Mouse (Mus musculus) T-helper 2 cell (primary cell): ENCODE data around the gene Nudt17.
"Not testable (repeated sequence)": the region's sequence is repeated elsewhere in the genome, so short reads cannot be mapped to it uniquely, and the experiment has no call there.

Experiments used
- in situ Hi-C: fragments of 300-600 bp; cut with MboI, MseI; formaldehyde crosslinking; loops from one replicate; pipeline ENCODE4 v1.15.1; 2025; ENCODE audit warnings: high pct_unique_total_duplicates

The Nudt17 gene

DNA sequence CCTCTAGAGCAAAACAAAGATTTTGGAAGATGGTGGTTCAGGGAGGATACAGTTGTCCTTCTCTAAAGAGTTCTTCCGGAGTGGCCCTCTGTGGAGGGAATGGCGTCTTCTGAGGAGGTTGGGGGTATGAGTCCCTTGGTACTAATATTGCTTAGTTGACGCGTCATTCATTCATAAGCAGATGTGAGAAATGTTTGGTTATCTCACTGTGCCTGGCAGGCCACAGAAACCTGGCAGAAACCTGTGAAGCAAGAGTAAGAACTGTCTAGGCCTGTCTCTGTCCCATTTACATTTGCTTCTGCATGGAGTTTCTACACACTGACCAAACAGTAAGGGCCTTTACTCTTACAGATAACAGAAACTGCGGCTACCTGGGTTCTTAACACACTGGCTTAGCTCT, 36.8 kb downstream of the Nudt17 start:
- in situ Hi-C loops: no loop called here

DNA sequence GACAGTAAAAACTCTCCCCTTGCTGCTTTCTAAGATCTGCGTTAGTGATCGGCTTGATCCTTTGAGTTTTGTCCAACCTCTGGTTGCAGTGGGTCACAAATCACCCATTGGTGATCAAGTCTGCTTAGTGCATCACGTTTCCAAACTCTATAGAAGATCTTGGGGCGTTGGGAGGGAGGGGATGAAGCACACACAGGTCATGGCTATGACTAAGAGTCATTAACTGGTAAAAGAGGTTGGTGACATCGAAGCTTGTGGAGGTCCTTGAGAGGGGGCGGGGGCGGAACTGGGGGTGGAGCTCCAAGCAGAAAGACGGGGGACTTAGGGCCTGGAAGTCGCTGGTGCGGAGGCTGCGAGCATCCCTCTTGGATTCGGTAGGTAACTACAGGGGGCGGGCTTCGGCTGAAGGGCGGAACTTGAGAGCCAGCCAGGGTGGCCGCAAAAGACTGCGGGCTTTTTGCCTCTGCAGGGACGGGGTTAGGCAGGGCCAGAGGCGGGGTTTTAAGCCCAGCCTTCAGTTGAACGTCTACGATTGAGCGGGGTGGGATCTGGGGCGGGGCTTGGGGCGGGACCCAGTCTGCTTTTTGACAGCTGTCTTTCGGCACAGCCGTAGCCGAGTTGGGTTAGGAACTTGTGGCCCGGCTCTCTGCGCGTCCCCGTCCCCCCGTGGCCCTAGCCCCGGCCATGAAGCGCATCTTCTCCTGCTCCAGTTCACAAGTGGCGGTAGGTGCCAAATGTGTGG, 38.5 kb downstream of the Nudt17 start, which contains the start of gene Ankrd35:
Ankrd35 (plus strand) TSS at position 405 of the 742 bp plus-strand sequence.
- in situ Hi-C loops: no loop called here

DNA sequence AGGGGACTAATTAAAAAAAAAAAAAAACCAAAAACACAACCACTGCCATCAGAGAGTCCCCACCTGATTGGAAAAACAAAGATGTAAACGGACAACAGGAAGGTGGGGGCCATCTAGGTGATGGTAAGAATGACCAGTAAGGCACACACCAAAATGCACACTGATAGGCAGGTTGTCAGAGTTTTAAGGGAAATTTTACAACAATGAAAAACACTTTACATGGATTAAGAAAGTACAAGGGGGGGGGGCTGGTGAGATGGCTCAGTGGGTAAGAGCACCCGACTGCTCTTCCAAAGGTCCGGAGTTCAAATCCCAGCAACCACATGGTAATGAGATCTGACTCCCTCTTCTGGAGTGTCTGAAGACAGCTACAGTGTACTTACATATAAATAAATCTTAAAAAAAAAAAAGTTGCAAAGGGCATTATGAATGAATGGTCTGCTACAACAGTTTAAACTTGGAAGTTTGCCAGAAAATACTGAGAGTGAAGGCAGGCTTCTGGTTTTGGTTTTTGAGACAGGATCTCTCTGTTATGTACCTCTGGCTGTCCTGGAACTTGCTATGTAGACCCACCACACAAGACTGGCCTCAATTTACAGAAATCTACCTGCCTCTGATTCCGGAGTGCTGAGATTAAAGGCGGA, 39.8 kb downstream of the Nudt17 start:
- in situ Hi-C loops: no loop called here

GRCm38 (mm10) chr3:96667316-96667715, 41.0 kb downstream of the Nudt17 start:
- in situ Hi-C loops: no loop called here

GRCm38 (mm10) chr3:96666916-96667315, 41.4 kb downstream of the Nudt17 start:
- in situ Hi-C loops: no loop called here

- in situ Hi-C loops: not testable (repeated sequence)
These were observed 42.5 kb downstream of the Nudt17 start for GRCm38 (mm10) chr3:96665732-96666363.

DNA sequence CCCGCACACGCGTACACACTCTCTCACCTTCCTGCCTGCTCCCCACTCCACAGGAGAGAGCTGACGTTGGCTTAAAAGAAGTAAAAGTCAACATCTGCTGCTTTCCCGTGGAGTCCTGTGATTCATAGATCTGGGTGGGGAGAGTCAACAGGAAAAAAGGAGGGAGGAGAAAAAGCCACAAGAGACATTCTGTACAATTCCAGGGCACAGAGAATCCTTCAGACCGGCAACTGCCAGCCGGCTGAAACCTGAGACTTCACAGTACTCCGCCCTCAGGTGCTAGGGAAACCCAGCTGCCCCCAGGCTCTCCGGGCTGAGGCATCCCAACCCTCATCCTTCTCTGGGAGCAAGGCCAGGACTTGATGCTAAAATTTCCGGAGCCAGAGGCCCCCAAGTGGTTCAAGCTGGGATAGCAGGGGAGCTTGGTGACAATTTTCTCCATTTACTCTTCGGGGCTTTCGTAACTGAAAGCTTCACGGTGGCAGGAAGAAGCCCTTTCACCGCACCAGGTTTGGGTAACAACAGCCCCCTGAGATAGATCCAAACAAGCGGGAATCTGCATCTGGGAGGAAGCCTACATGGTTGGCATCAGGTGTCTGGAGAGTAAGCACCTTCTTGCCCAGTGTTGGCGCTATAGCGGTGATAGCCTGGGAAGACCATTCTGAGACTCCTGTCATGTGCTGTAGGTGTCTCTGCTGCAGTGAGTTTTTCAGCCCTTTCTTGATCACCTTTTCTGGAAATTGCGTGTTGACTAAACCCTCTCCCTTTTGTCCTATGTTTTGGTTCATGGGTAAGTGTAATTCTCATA, 44.7 kb downstream of the Nudt17 start:
- in situ Hi-C loops: no loop called here

DNA sequence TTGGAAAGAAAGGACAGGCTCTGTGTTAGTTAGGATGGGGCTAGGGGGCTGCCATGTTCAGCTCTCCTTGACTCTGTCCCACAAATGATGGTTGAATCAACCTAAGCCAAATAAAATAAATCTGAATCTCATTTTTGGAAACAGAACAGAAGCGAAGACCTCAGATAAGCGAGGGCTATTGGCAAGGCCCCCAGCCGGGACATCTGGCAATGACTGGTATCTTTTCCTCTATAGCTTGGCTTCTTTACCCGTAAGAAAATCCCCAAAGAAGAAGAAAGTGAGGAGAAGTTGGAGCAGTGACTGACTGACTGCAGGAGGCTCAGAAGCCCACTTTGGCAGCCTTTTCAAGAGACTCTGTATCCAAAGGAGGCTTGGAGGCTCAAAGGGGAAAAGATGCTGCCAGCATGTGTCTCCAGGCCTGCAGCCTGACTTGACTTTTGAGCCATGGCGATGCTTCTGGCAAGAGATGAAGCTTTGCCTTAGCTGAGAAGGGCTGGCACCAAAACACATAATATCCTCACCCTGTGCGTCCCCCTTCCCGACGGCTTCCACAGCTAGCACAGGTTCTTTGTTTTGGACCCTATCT, 45.5 kb downstream of the Nudt17 start:
- in situ Hi-C loops: no loop called here

DNA sequence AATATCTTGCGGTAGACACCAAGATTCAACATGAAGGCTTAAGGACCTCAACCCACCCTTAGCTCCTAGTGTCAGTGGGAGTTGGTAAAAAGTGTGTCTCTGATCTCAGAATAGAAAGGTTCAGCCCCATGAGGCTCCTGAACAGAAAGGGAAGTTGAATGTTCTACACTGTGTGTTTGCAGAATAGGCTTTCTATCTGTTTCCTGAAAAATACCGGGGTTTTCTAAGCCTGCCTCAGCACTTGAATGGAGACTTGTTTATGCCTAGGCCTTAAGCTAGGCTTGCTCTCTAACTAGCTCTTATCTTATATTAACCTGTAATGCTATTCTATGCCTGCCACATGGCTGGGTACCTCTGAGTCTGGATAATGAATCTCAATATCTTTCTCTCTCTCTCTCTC, 47.5 kb downstream of the Nudt17 start:
- in situ Hi-C loops: no loop called here
